Mouse (Mus musculus): ENCODE results near the gene Pou5f1.
A peak's percentile ranks its signal among the peaks of the same experiment; 100 is the strongest.

GRCm38 (mm10) chr17:35544680-35545079, 38.9 kb downstream of the Pou5f1 start:
- TF ChIP-seq CTCF (conservative IDR thresholded peaks at IDR 0.05; ENCODE audit: insufficient read depth, insufficient read length, low read depth, low read length) (peak; percentile 66), POLR2A (IDR thresholded peaks at IDR 0.05; ENCODE audit: low read depth, low read length) (no peak)
